Mouse (Mus musculus): ENCODE results near the gene Gle1. TPM values are rescaled to one million over a fixed set of nuclear protein-coding genes. Genes with fewer than 3 reads are reported as not detected.

Gene Gle1
- polyA plus RNA-seq, 1 experiment from 2014 or later = 44.1 TPM

Small RNA genes lying within 50 kb of the gene (microRNA-seq; reads per million reads assigned to microRNA genes)
- gene Mir6997 (ENCODE audit: borderline number of aligned reads) = 1.00 reads per million

Other genes with a start within 250 kb of the Gle1 start
- gene Gm13420, start 183.7 kb upstream of the Gle1 start, polyA plus RNA-seq (2014; fragmentation: Nextera tagmentation; extraction: Ambion mirVana) = not detected in 2 replicates
- gene Gm13547, start 176.1 kb upstream of the Gle1 start, polyA plus RNA-seq (2014; fragmentation: Nextera tagmentation; extraction: Ambion mirVana) = 1.0 TPM in 1 of 2 replicates, not detected in the other
- 26.3 and 29.4 TPM in 2 replicates for gene Coq4, start 147.9 kb upstream of the Gle1 start, polyA plus RNA-seq (2014; fragmentation: Nextera tagmentation; extraction: Ambion mirVana)
- 20.4 and 24.4 TPM in 2 replicates for gene Trub2, start 146.9 kb upstream of the Gle1 start, polyA plus RNA-seq (2014; fragmentation: Nextera tagmentation; extraction: Ambion mirVana)
- gene Slc27a4, start 132.8 kb upstream of the Gle1 start, polyA plus RNA-seq (2014; fragmentation: Nextera tagmentation; extraction: Ambion mirVana) = 15.0 and 15.7 TPM in 2 replicates
- 20.3 and 21.6 TPM in 2 replicates for gene Urm1, start 115.4 kb upstream of the Gle1 start, polyA plus RNA-seq (2014; fragmentation: Nextera tagmentation; extraction: Ambion mirVana)
- gene Cercam, start 66.3 kb upstream of the Gle1 start, polyA plus RNA-seq (2014; fragmentation: Nextera tagmentation; extraction: Ambion mirVana) = 29.2 and 32.8 TPM in 2 replicates
- gene Odf2, start 46.2 kb upstream of the Gle1 start, polyA plus RNA-seq (2014; fragmentation: Nextera tagmentation; extraction: Ambion mirVana) = 35.6 and 42.4 TPM in 2 replicates
- 149 and 159 TPM in 2 replicates for gene Sptan1, start 30.1 kb downstream of the Gle1 start, polyA plus RNA-seq (2014; fragmentation: Nextera tagmentation; extraction: Ambion mirVana)
- gene Wdr34, start 113.5 kb downstream of the Gle1 start, polyA plus RNA-seq (2014; fragmentation: Nextera tagmentation; extraction: Ambion mirVana) = 29.0 and 33.7 TPM in 2 replicates
- 351 and 393 TPM in 2 replicates for gene Set, start 122.0 kb downstream of the Gle1 start, polyA plus RNA-seq (2014; fragmentation: Nextera tagmentation; extraction: Ambion mirVana)
- 5.6 and 7.6 TPM in 2 replicates for gene Pkn3, start 142.3 kb downstream of the Gle1 start, polyA plus RNA-seq (2014; fragmentation: Nextera tagmentation; extraction: Ambion mirVana)
- gene Zdhhc12, start 158.2 kb downstream of the Gle1 start, polyA plus RNA-seq (2014; fragmentation: Nextera tagmentation; extraction: Ambion mirVana) = 26.1 and 28.9 TPM in 2 replicates
- 7.9 and 8.3 TPM in 2 replicates for gene Zer1, start 189.2 kb downstream of the Gle1 start, polyA plus RNA-seq (2014; fragmentation: Nextera tagmentation; extraction: Ambion mirVana)
- gene Tbc1d13, start 198.3 kb downstream of the Gle1 start, polyA plus RNA-seq (2014; fragmentation: Nextera tagmentation; extraction: Ambion mirVana) = 10.5 TPM in 2 replicates
- 21.9 and 26.5 TPM in 2 replicates for gene Endog, start 236.1 kb downstream of the Gle1 start, polyA plus RNA-seq (2014; fragmentation: Nextera tagmentation; extraction: Ambion mirVana)
- 63.8 and 67.8 TPM in 2 replicates for gene Spout1, start 243.0 kb downstream of the Gle1 start, polyA plus RNA-seq (2014; fragmentation: Nextera tagmentation; extraction: Ambion mirVana)